Mouse (Mus musculus): ENCODE measurements around the gene P4ha3. TPM values are rescaled to one million over a fixed set of nuclear protein-coding genes. Genes with fewer than 3 reads are reported as not detected.

The P4ha3 gene
- polyA plus RNA-seq, 1 experiment from 2014 or later: 5.6 TPM

- Histone ChIP-seq H3K4me2 (ENCODE audit: low read depth, low read length, severe bottlenecking) (no peak overlapping the region), H3K9ac (ENCODE audit: low read length) (no peak overlapping the region), H3K27me3 (ENCODE audit: control insufficient read depth, insufficient read depth, low read length) (no peaks in the 10 kb centered on the region), H3K4me1 (replicated peaks; ENCODE audit: control insufficient read depth, insufficient read depth, low read length) (no peaks in the 10 kb centered on the region), H3K27ac (ENCODE audit: low read depth, low read length) (no peak overlapping the region), H3K4me3 (ENCODE audit: low read depth, low read length) (no peak overlapping the region), H3K36me3 (ENCODE audit: control insufficient read depth, insufficient read depth, low read length) (no peaks in the 10 kb centered on the region), H3K9me3 (ENCODE audit: control insufficient read depth, low read length) (no peaks in the 10 kb centered on the region)
- DNase-seq (ENCODE audit: low spot score) (no peak), ATAC-seq (replicated peaks; ENCODE audit: low FRiP score) (no peak)
- WGBS: 96% methylated on average over 8 of the region's 8 CpGs
These were observed 13.0 kb upstream of the P4ha3 start for GRCm38 (mm10) chr7:100272369-100272768.

DNA sequence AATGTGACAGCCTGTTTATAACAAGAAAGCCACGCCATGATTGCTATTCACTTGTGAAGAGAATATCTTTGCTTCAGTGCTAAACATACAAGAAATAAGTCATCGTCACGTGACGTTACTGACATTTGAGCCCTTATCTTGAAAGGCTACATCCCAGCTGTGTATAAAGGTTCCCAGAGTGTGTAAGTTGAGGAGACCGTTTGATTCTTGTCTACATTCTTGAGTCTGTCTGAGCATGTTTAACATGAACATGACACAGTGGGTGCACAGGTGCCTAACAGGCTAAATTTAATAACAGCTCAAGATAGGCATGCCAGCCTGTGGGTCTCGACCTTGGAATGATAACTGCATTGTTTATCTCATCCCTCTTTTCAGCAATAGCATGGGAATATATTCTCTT, 10.8 kb upstream of the P4ha3 start:
- H3K4me1 ChIP-seq (replicated peaks; ENCODE audit: control insufficient read depth, insufficient read depth, low read length): no peaks in the 10 kb centered on the region
- H3K9me3 ChIP-seq (ENCODE audit: control insufficient read depth, low read length): no peaks in the 10 kb centered on the region
- H3K4me2 ChIP-seq (ENCODE audit: low read depth, low read length, severe bottlenecking): no peak overlapping the region
- H3K9ac ChIP-seq (ENCODE audit: low read length): no peak overlapping the region
- DNase-seq (ENCODE audit: low spot score): no peak
- H3K4me3 ChIP-seq (ENCODE audit: low read depth, low read length): no peak overlapping the region
- no peaks in the 10 kb centered on the region for H3K36me3 ChIP-seq (ENCODE audit: control insufficient read depth, insufficient read depth, low read length)
- no peak for ATAC-seq (replicated peaks; ENCODE audit: low FRiP score)
- no peaks in the 10 kb centered on the region for H3K27me3 ChIP-seq (ENCODE audit: control insufficient read depth, insufficient read depth, low read length)
- no peak overlapping the region for H3K27ac ChIP-seq (ENCODE audit: low read depth, low read length)
- 87% methylated on average over 6 of the region's 6 CpGs for WGBS

GRCm38 (mm10) chr7:100276397-100276796, 8.9 kb upstream of the P4ha3 start:
- Histone ChIP-seq H3K9ac (ENCODE audit: low read length) (no peak overlapping the region), H3K4me1 (replicated peaks; ENCODE audit: control insufficient read depth, insufficient read depth, low read length) (no peaks in the 10 kb centered on the region), H3K9me3 (ENCODE audit: control insufficient read depth, low read length) (no peaks in the 10 kb centered on the region), H3K36me3 (ENCODE audit: control insufficient read depth, insufficient read depth, low read length) (no peaks in the 10 kb centered on the region), H3K4me3 (ENCODE audit: low read depth, low read length) (no peak overlapping the region), H3K27ac (ENCODE audit: low read depth, low read length) (no peak overlapping the region), H3K27me3 (ENCODE audit: control insufficient read depth, insufficient read depth, low read length) (no peaks in the 10 kb centered on the region), H3K4me2 (ENCODE audit: low read depth, low read length, severe bottlenecking) (no peak overlapping the region)
- ATAC-seq (replicated peaks; ENCODE audit: low FRiP score) (no peak), DNase-seq (ENCODE audit: low spot score) (no peak)
- 39% methylated on average over 2 of the region's 2 CpGs for WGBS

GRCm38 (mm10) chr7:100279803-100280202, 5.5 kb upstream of the P4ha3 start:
- no peak overlapping the region for H3K27ac ChIP-seq (ENCODE audit: low read depth, low read length)
- no peaks in the 10 kb centered on the region for H3K9me3 ChIP-seq (ENCODE audit: control insufficient read depth, low read length)
- H3K36me3 ChIP-seq (ENCODE audit: control insufficient read depth, insufficient read depth, low read length): no peaks in the 10 kb centered on the region
- no peak overlapping the region for H3K4me2 ChIP-seq (ENCODE audit: low read depth, low read length, severe bottlenecking)
- H3K9ac ChIP-seq (ENCODE audit: low read length): no peak overlapping the region
- no peaks in the 10 kb centered on the region; the same call in 1 of the 2 replicates for H3K4me1 ChIP-seq (replicated peaks; ENCODE audit: control insufficient read depth, insufficient read depth, low read length)
- ATAC-seq (replicated peaks; ENCODE audit: low FRiP score) (no peak), DNase-seq (ENCODE audit: low spot score) (no peak)
- WGBS: 0% methylated on average over 1 of the region's 1 CpGs
- H3K27me3 ChIP-seq (ENCODE audit: control insufficient read depth, insufficient read depth, low read length): peaks cover 2% of the 10 kb centered on the region; the same call in 1 of the 2 replicates
- H3K4me3 ChIP-seq (ENCODE audit: low read depth, low read length): no peak overlapping the region

GRCm38 (mm10) chr7:100281596-100281995, 3.7 kb upstream of the P4ha3 start:
- H3K9me3 ChIP-seq (ENCODE audit: control insufficient read depth, low read length): no peaks in the 10 kb centered on the region
- no peak overlapping the region for H3K9ac ChIP-seq (ENCODE audit: low read length)
- H3K4me2 ChIP-seq (ENCODE audit: low read depth, low read length, severe bottlenecking): no peak overlapping the region
- no peaks in the 10 kb centered on the region for H3K36me3 ChIP-seq (ENCODE audit: control insufficient read depth, insufficient read depth, low read length)
- ATAC-seq (replicated peaks; ENCODE audit: low FRiP score) (no peak), DNase-seq (ENCODE audit: low spot score) (no peak)
- WGBS: 51% methylated on average over 3 of the region's 3 CpGs
- no peak overlapping the region for H3K27ac ChIP-seq (ENCODE audit: low read depth, low read length)
- H3K4me3 ChIP-seq (ENCODE audit: low read depth, low read length): no peak overlapping the region
- peaks cover 15% of the 10 kb centered on the region for H3K27me3 ChIP-seq (ENCODE audit: control insufficient read depth, insufficient read depth, low read length)
- peaks cover 2% of the 10 kb centered on the region; the same call in 1 of the 2 replicates for H3K4me1 ChIP-seq (replicated peaks; ENCODE audit: control insufficient read depth, insufficient read depth, low read length)

DNA sequence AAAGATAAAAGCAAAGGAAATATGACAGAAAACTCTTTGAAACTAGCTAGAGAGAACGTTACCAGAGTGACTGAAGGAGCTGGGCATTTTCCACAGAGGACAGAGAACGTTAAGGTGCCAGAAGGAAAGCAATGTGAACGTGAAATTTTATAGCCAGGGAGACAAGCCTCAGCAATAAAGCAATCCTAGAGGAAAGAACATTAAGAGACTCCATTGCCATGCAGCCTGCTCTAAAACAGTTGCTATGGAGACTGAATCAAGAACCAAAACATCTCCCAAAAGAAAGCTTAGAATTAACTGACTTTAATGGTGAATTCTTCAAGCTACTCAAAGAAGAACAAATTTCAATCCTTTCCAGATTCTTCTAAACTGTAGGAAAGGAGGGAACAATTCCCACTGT, 2.0 kb upstream of the P4ha3 start:
- ATAC-seq (replicated peaks; ENCODE audit: low FRiP score) (no peak), DNase-seq (ENCODE audit: low spot score) (no peak)
- WGBS: 55% methylated on average over 3 of the region's 3 CpGs
- H3K4me1 ChIP-seq (replicated peaks; ENCODE audit: control insufficient read depth, insufficient read depth, low read length): peaks cover 2% of the 10 kb centered on the region; the same call in 1 of the 2 replicates
- no peak overlapping the region for H3K4me3 ChIP-seq (ENCODE audit: low read depth, low read length)
- peaks cover 17% of the 10 kb centered on the region for H3K27me3 ChIP-seq (ENCODE audit: control insufficient read depth, insufficient read depth, low read length)
- no peaks in the 10 kb centered on the region for H3K9me3 ChIP-seq (ENCODE audit: control insufficient read depth, low read length)
- no peak overlapping the region for H3K9ac ChIP-seq (ENCODE audit: low read length)
- H3K27ac ChIP-seq (ENCODE audit: low read depth, low read length): no peak overlapping the region
- no peaks in the 10 kb centered on the region for H3K36me3 ChIP-seq (ENCODE audit: control insufficient read depth, insufficient read depth, low read length)
- H3K4me2 ChIP-seq (ENCODE audit: low read depth, low read length, severe bottlenecking): no peak overlapping the region

DNA sequence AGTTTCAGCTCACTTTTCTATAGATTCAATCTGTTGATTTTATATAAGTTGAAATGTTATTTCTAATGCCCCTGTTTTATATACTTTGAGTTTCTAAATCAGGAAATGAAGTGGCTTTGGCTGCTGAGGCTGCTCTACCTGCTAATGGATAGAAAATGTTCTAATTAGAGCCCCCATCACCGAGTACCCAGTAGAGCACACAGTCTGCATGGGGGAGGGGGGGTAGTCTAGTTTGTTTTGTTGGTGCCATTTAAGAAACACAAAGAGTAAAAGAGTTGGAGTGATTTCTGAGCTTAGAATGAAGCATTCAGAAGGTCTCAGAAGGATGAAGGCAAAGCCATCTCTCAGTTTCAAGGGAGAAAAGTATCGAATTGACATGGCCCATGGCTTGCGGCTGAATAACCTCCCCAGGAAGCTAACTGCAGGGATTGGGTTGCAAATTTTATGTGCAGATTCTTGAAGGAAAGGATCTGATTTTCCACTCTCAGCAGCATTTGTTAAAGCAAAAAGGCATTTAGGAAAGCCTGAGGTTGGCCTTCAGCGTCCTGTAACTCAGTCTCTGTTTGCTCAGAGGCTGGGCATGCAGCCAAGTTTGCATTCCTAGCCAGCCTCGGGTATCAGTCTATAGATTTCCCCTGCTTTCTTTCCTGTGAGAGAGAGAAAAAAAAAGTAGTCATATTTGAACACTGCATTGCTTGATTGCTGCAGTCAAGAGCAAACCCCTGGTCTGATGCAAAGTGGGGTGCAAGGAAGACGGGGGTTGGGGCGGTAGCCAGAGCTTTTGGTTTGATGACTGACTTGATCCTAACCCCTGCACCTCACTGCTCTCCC, 2.6 kb downstream of the P4ha3 start:
- Histone ChIP-seq H3K27ac (ENCODE audit: low read depth, low read length) (peak overlapping the region; percentile 79), H3K9me3 (ENCODE audit: control insufficient read depth, low read length) (no peaks in the 10 kb centered on the region), H3K36me3 (ENCODE audit: control insufficient read depth, insufficient read depth, low read length) (no peaks in the 10 kb centered on the region), H3K4me3 (ENCODE audit: low read depth, low read length) (no peak overlapping the region), H3K4me2 (ENCODE audit: low read depth, low read length, severe bottlenecking) (peak overlapping the region; percentile 30; the same call in 1 of the 2 replicates), H3K27me3 (ENCODE audit: control insufficient read depth, insufficient read depth, low read length) (peaks cover 17% of the 10 kb centered on the region), H3K4me1 (replicated peaks; ENCODE audit: control insufficient read depth, insufficient read depth, low read length) (peaks cover 7% of the 10 kb centered on the region), H3K9ac (ENCODE audit: low read length) (no peak overlapping the region)
- WGBS: 32% methylated on average over 7 of the region's 7 CpGs
- ATAC-seq (replicated peaks; ENCODE audit: low FRiP score): peak; percentile 61
- peak; percentile 82 for DNase-seq (ENCODE audit: low spot score)

- no peaks in the 10 kb centered on the region for H3K36me3 ChIP-seq (ENCODE audit: control insufficient read depth, insufficient read depth, low read length)
- H3K27me3 ChIP-seq (ENCODE audit: control insufficient read depth, insufficient read depth, low read length): peaks cover 17% of the 10 kb centered on the region
- H3K4me3 ChIP-seq (ENCODE audit: low read depth, low read length): no peak overlapping the region
- ATAC-seq (replicated peaks; ENCODE audit: low FRiP score) (peak; percentile 42; the same call in 1 of the 2 replicates), DNase-seq (ENCODE audit: low spot score) (peak; percentile 57)
- peaks cover 7% of the 10 kb centered on the region for H3K4me1 ChIP-seq (replicated peaks; ENCODE audit: control insufficient read depth, insufficient read depth, low read length)
- 41% methylated on average over 11 of the region's 11 CpGs for WGBS
- peak overlapping the region; percentile 79 for H3K27ac ChIP-seq (ENCODE audit: low read depth, low read length)
- 0 out of 2 replicates have a peak overlapping the region, but pooled peaks have one; percentile 27 for H3K9ac ChIP-seq (ENCODE audit: low read length)
- peak overlapping the region; percentile 30; the same call in 1 of the 2 replicates for H3K4me2 ChIP-seq (ENCODE audit: low read depth, low read length, severe bottlenecking)
- no peaks in the 10 kb centered on the region for H3K9me3 ChIP-seq (ENCODE audit: control insufficient read depth, low read length)
These were observed 3.3 kb downstream of the P4ha3 start for GRCm38 (mm10) chr7:100288622-100289021.

GRCm38 (mm10) chr7:100293546-100293945, 8.2 kb downstream of the P4ha3 start:
- no peak overlapping the region for H3K9ac ChIP-seq (ENCODE audit: low read length)
- no peak overlapping the region for H3K4me3 ChIP-seq (ENCODE audit: low read depth, low read length)
- no peaks in the 10 kb centered on the region for H3K9me3 ChIP-seq (ENCODE audit: control insufficient read depth, low read length)
- WGBS: 85% methylated on average over 8 of the region's 8 CpGs
- H3K36me3 ChIP-seq (ENCODE audit: control insufficient read depth, insufficient read depth, low read length): no peaks in the 10 kb centered on the region
- H3K4me2 ChIP-seq (ENCODE audit: low read depth, low read length, severe bottlenecking): no peak overlapping the region
- peaks cover 5% of the 10 kb centered on the region for H3K4me1 ChIP-seq (replicated peaks; ENCODE audit: control insufficient read depth, insufficient read depth, low read length)
- peak; percentile 48 for DNase-seq (ENCODE audit: low spot score)
- no peaks in the 10 kb centered on the region for H3K27me3 ChIP-seq (ENCODE audit: control insufficient read depth, insufficient read depth, low read length)
- no peak overlapping the region for H3K27ac ChIP-seq (ENCODE audit: low read depth, low read length)
- ATAC-seq (replicated peaks; ENCODE audit: low FRiP score): no peak

All from forebrain, embryonic 11.5 days (tissue).